Mouse (Mus musculus): ENCODE measurements around the gene Btbd9. TPM values are rescaled to one million over a fixed set of nuclear protein-coding genes. Genes with fewer than 3 reads are reported as not detected.
A peak's percentile ranks its signal among the peaks of the same experiment; 100 is the strongest.

The Btbd9 gene
- polyA plus RNA-seq, 1 experiment from 2014 or later = 111 TPM

DNA sequence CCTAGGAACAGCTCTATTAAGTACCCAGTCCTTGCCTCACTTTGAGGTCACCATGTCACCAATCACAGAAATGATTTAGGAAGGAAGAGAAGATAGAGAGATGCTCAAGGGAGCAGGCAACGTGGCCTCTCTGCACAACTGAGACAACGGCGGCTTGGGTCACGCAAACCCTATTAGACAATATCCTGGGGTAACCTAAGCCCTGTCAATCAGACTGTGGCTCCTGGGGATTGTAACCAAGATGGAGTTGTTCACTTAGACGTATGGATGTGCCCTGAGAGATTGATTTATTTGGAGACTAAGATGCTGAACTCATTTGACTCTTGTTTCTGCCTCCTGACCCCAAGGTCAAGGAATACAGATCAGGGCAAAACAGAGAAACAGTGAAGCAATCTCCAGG, 18.1 kb upstream of the Btbd9 start:
- ATAC-seq = no peak
- Histone ChIP-seq H3K27me3 (no peaks in the 10 kb centered on the region), H3K27ac (no peak overlapping the region)

DNA sequence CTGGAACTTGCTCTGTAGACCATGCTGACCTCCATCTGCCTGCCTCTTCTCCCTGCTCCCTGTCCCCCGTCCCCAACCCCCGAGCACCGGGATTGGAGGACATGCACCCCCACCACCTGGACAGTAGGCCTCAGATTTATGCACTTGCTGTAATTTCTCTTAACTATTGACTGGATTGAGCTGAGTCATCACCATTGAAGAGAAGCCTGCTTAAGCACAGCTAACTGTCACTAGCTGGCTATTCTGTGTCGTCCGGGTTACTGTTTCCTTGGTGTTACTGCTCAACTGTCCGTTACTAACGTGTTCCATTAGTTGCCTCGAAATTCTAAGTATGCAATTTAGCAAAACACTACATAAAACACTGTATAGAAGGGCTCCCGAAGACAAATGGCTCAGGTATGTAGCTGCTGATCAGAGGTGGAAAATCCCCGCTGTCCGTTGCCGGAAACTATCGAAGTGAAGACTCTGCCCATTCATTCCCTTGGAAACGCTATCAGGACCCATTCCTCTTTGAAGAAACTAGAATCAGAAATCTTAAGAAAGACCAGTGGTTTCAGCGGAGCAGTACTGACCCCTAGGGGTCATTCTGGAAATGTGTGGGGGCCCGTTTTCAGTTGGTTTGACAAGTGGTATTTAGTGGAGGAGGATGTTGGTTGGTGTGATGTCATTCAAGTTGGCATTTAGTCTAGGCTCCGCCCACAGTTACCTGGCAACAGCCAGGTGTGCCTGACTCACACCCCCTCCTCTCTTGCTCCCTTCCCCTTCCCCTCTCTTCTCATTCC, 14.3 kb upstream of the Btbd9 start:
- peaks cover 12% of the 10 kb centered on the region for H3K4me1 ChIP-seq
- no peak overlapping the region; the same call in 1 of the 2 replicates for H3K4me2 ChIP-seq
- no peak overlapping the region for H3K27ac ChIP-seq
- no peak overlapping the region for H3K9ac ChIP-seq
- WGBS = 40% methylated on average over 17 of the region's 17 CpGs
- no peak overlapping the region for H3K4me3 ChIP-seq
- no peaks in the 10 kb centered on the region for H3K9me3 ChIP-seq (replicated peaks)
- ATAC-seq = no peak
- H3K27me3 ChIP-seq = no peaks in the 10 kb centered on the region
- H3K36me3 ChIP-seq (ENCODE audit: poor library complexity, severe bottlenecking) = peaks cover 26% of the 10 kb centered on the region

More for the DNA sequence above, 18.1 kb upstream of the Btbd9 start:
- WGBS = 55% methylated on average over 5 of the region's 5 CpGs
- H3K4me3 ChIP-seq = no peak overlapping the region
- H3K4me1 ChIP-seq = peaks cover 12% of the 10 kb centered on the region
- no peak overlapping the region for H3K4me2 ChIP-seq
- H3K9me3 ChIP-seq (replicated peaks) = no peaks in the 10 kb centered on the region
- H3K36me3 ChIP-seq (ENCODE audit: poor library complexity, severe bottlenecking) = peaks cover 55% of the 10 kb centered on the region
- no peak overlapping the region for H3K9ac ChIP-seq

DNA sequence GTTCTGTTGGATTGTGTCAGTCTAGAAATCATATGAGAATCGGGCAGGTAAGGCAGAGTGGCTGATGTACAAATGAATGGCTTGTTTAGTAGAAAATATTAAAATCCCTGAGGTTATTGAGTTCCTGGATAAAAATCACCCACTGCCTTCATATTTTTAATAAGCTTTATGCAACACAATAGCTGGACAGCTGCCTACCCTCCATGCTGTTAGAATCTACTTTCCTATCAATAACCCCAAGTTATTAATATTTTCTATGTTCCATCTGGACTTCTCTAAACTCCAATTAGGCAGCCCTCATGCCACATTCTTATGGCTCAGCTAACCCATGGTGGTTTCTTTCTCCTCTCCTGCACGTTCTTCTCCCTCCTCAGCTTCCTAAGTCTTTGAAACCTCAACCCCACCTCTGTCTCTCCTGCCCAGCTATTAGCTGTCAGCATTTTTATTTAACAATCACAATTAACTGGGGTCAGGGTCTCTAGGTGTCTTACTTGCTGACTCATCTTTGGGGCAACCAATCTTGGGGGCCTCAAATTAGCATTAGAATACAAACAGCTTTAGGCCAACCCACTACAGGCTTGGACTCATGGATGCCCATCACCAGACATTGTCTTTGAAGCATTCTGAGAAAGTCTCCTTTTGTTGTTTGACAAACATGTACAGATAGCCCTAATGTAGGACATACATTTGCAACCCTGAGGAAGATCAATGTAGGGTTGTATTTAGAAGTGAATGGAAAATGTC, 7.1 kb upstream of the Btbd9 start:
- H3K4me3 ChIP-seq = no peak overlapping the region
- ATAC-seq = no peak
- 80% methylated on average over 2 of the region's 2 CpGs for WGBS
- H3K4me2 ChIP-seq = no peak overlapping the region
- H3K36me3 ChIP-seq (ENCODE audit: poor library complexity, severe bottlenecking) = no peaks in the 10 kb centered on the region
- H3K27ac ChIP-seq = no peak overlapping the region
- H3K9me3 ChIP-seq (replicated peaks) = no peaks in the 10 kb centered on the region
- H3K9ac ChIP-seq = no peak overlapping the region
- no peaks in the 10 kb centered on the region for H3K27me3 ChIP-seq
- H3K4me1 ChIP-seq = no peaks in the 10 kb centered on the region

DNA sequence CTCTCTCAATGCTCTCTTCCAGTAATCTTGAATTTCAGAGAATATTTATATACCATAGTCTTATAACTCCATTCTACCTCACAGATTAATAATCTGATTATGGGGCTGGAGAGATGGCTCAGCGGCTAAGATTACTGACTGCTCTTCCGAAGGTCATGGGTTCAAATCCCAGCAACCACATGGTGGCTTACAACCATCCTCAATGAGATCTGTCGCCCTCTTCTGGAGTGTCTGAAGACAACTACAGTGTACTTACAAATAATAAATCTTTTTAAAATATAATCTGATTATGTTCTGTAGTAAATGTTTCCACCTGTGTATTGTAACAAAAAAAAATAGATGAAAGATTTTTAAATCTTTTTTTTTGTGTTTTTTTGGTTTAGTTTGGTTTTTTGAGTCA, 6.0 kb upstream of the Btbd9 start:
- 82% methylated on average over 3 of the region's 3 CpGs for WGBS
- no peaks in the 10 kb centered on the region for H3K9me3 ChIP-seq (replicated peaks)

DNA sequence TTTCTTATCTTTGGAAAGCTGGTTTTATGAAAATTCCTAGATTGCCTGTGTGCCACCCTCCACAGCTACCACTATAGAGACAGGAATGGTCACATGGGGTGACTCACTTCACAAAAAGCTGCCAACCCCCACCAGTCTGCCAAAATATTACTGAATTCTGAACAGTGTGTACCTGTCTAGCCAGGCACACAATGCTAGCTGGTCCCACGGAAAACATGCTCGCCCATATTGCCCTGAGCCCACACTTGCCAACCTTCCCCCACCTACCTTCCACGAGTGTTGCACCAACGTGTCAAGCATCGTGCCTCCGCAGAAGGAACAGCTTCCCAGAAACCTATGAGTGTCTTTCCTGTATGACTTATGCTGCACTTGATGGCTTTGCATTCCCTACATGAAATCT, 4.9 kb upstream of the Btbd9 start:
- no peaks in the 10 kb centered on the region for H3K27me3 ChIP-seq
- no peak overlapping the region for H3K27ac ChIP-seq
- H3K4me2 ChIP-seq = no peak overlapping the region
- H3K36me3 ChIP-seq (ENCODE audit: poor library complexity, severe bottlenecking) = no peaks in the 10 kb centered on the region
- H3K9me3 ChIP-seq (replicated peaks) = no peaks in the 10 kb centered on the region
- H3K4me1 ChIP-seq = peaks cover 6% of the 10 kb centered on the region
- WGBS = 86% methylated on average over 6 of the region's 6 CpGs
- no peak overlapping the region for H3K4me3 ChIP-seq
- no peak overlapping the region for H3K9ac ChIP-seq
- no peak for ATAC-seq

More for the DNA sequence above, 6.0 kb upstream of the Btbd9 start:
- Histone ChIP-seq H3K9ac (no peak overlapping the region), H3K27ac (no peak overlapping the region), H3K36me3 (ENCODE audit: poor library complexity, severe bottlenecking) (no peaks in the 10 kb centered on the region), H3K4me2 (no peak overlapping the region), H3K27me3 (no peaks in the 10 kb centered on the region), H3K4me1 (no peaks in the 10 kb centered on the region), H3K4me3 (no peak overlapping the region)
- no peak for ATAC-seq

DNA sequence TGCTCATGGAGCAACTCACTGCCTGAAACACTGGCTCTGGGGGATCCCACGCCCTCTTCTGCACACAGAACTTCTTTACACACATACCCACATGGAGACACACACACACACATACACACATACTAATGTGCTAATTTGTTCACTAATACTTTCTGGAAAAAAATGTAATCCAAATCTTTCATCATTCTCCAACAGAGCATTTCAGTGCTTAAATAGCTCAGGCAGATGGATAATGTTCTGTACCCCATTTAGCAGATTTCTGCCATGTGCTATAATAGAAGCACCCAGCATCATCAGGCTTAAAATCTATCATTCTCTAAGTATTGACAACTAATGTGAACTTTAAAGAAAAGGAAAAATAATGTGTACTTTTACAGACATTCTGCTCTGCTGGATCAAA, 4.5 kb upstream of the Btbd9 start:
- Histone ChIP-seq H3K36me3 (ENCODE audit: poor library complexity, severe bottlenecking) (no peaks in the 10 kb centered on the region), H3K9me3 (replicated peaks) (no peaks in the 10 kb centered on the region), H3K4me1 (peaks cover 6% of the 10 kb centered on the region), H3K4me3 (no peak overlapping the region), H3K27me3 (no peaks in the 10 kb centered on the region), H3K9ac (no peak overlapping the region), H3K27ac (no peak overlapping the region), H3K4me2 (no peak overlapping the region)
- 75% methylated on average over 1 of the region's 1 CpGs for WGBS
- no peak for ATAC-seq

DNA sequence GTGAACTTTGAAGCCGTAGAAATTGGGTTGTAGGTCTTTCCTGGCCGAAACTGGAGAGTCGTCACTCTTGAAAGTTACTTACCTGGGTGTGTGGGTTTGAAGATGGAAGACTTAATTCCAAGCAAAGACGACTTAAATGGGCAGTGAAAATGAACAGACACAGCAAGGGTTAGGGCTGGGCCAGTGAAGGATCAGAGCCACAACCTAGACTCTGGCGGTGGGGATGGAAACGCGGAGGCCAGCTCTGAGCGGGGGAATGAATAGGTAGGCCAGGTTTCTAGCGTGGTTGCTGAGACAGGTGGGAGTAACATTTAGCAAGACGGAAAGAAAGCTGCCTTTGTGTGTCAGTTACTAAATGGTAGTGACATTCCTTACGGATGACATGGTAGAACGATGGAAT, 658 bp upstream of the Btbd9 start:
- Histone ChIP-seq H3K4me3 (peak overlapping the region; percentile 52), H3K27me3 (no peaks in the 10 kb centered on the region), H3K27ac (no peak overlapping the region), H3K4me1 (peaks cover 20% of the 10 kb centered on the region), H3K36me3 (ENCODE audit: poor library complexity, severe bottlenecking) (no peaks in the 10 kb centered on the region), H3K9me3 (replicated peaks) (no peaks in the 10 kb centered on the region), H3K4me2 (peak overlapping the region; percentile 61), H3K9ac (peak overlapping the region; percentile 69)
- WGBS = 68% methylated on average over 12 of the region's 12 CpGs
- ATAC-seq = no peak

DNA sequence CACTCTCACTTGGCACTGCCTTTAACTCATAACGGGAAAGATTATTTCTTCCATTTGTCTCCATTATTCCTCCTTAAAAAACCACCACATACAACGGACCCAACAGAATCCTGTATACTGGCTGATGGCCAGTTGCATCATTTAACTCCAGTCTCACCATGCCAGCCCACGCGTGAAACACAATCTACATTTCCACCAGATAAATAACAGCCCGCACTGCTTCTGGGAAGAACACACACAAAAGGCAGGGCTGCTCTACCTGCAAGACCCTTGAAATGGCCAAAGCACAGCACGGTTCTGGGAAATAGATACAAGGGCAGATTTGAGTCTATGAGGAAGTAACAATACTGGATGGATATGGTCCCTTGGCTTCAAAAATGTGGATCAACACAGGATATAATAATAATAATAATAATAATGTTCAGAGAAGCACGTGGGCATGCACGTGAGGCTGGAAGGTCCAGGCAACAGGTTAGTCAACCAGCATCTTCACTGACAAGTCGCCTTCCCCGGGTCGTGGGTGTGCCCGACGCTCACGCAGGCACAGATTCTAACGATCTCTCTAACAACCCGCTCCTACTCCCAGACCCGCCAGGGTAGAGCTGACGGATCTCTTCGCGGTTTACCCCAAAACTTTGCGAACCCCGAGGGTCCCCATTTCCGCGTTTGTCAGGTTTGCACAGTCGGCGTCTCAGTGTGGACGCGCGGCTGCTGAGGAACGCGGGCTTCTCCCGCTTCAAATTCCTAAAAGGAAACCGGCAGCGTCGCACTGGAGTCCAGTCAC, 975 bp downstream of the Btbd9 start:
- no peaks in the 10 kb centered on the region for H3K9me3 ChIP-seq (replicated peaks)
- H3K9ac ChIP-seq = peak overlapping the region; percentile 69
- ATAC-seq = no peak; the same call in none of the 2 replicates
- no peak overlapping the region for H3K27ac ChIP-seq
- peaks cover 27% of the 10 kb centered on the region for H3K4me1 ChIP-seq
- peak overlapping the region; percentile 52 for H3K4me3 ChIP-seq
- H3K27me3 ChIP-seq = no peaks in the 10 kb centered on the region
- no peaks in the 10 kb centered on the region for H3K36me3 ChIP-seq (ENCODE audit: poor library complexity, severe bottlenecking)
- H3K4me2 ChIP-seq = peak overlapping the region; percentile 61
- 6% methylated on average over 35 of the region's 35 CpGs for WGBS

DNA sequence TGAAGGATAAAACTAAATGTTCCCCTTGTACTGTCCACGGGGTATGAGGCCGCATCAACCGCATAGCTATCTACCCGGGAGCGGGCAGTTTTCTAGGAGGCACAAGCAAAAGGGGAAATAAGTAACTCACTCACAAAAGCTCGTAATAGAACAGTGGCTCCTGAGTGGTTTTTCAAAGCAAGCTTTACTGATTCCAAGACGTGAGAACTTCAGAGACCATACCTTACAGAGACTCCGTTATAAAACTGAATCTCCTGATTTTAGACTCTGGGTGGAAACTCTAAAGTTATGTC, 1.6 kb downstream of the Btbd9 start:
- peak overlapping the region; percentile 69; the same call in 1 of the 2 replicates for H3K9ac ChIP-seq

DNA sequence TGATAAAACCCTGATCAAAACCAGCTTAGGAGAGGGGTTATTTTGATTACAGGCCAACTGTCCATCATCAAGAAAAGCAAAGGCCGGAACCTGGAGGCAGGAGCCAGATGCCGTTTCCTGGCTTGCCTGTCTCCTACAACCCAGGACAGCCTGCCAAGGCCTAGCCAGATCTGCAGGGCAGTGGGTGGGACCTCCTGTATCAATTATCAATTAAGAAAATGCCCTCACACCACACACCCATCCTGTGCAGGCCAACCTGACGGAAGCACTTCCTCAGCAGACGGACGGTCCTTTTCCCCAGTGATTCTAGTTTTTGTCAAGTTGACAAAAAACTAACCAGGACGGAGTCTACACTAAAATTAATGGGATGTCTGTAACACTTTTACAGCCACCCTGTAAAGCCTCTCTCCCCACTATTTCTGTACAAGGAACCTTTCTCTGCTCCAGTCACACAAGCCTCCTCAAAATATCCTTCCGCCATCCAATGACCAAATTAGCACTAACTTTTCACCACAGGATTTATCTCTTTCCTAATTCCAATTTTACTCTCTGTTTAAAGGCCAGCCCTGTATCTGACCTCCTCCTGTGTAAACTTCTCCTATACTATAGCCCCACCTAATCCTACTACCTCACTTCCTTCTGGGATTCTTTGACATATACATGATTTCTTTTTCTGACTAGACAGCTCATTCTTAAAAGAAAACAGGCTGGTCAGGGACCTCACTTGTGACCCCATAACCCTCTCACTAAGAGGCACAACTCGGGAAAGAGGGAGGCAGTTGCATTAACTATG, 2.1 kb downstream of the Btbd9 start:
- Histone ChIP-seq H3K36me3 (ENCODE audit: poor library complexity, severe bottlenecking) (no peaks in the 10 kb centered on the region), H3K9ac (no peak overlapping the region), H3K27me3 (no peaks in the 10 kb centered on the region), H3K27ac (no peak overlapping the region), H3K4me3 (no peak overlapping the region), H3K4me2 (peak overlapping the region; percentile 61; the same call in 1 of the 2 replicates), H3K9me3 (replicated peaks) (no peaks in the 10 kb centered on the region), H3K4me1 (peaks cover 27% of the 10 kb centered on the region)
- WGBS = 87% methylated on average over 8 of the region's 8 CpGs
- ATAC-seq = no peak

More for the DNA sequence above, 1.6 kb downstream of the Btbd9 start:
- no peak for ATAC-seq
- Histone ChIP-seq H3K4me3 (peak overlapping the region; percentile 52; the same call in 1 of the 2 replicates), H3K36me3 (ENCODE audit: poor library complexity, severe bottlenecking) (no peaks in the 10 kb centered on the region), H3K4me2 (peak overlapping the region; percentile 61), H3K9me3 (replicated peaks) (no peaks in the 10 kb centered on the region), H3K4me1 (peaks cover 27% of the 10 kb centered on the region), H3K27me3 (no peaks in the 10 kb centered on the region), H3K27ac (no peak overlapping the region)
- WGBS = 77% methylated on average over 8 of the region's 8 CpGs

DNA sequence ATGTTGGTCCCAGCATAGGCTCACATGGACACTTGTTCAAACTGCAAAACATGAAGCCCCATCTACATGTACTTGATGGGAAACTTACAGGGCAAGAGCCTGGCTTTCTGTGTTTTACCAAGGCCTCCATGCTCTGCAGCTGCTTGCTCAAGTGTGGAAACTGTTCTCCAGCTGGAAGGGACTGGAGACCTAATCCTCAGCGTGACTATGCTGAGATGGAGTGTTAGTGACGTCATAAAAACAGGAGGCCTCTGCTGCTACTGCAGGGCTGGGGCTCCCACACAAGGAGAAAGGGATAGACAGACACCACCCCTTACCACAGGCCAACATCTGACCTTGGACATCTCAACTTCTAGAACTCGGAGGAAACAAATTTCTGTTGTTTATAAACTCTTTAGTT, 5.3 kb downstream of the Btbd9 start:
- Histone ChIP-seq H3K4me3 (no peak overlapping the region), H3K9me3 (replicated peaks) (no peaks in the 10 kb centered on the region), H3K27ac (no peak overlapping the region), H3K4me2 (no peak overlapping the region), H3K36me3 (ENCODE audit: poor library complexity, severe bottlenecking) (no peaks in the 10 kb centered on the region), H3K4me1 (peaks cover 27% of the 10 kb centered on the region), H3K27me3 (no peaks in the 10 kb centered on the region), H3K9ac (no peak overlapping the region)
- 73% methylated on average over 3 of the region's 3 CpGs for WGBS
- ATAC-seq = no peak

All from forebrain, embryonic 13.5 days (tissue).